Mouse (Mus musculus) intestine, embryonic 14.5 days (tissue): Measurements from ENCODE around the gene Arl16. TPM values are rescaled to one million over a fixed set of nuclear protein-coding genes. Genes with fewer than 3 reads are reported as not detected.
A peak's percentile ranks its signal among the peaks of the same experiment; 100 is the strongest.

Experiments
- ATAC-seq: fragments of 200-750 bp; cut with Nextera tagmentation; replicated peaks from 2 replicates; pipeline ENCODE4 v1.8.0; 2017; ENCODE audit warnings: low read depth, moderate number of reproducible peaks, moderate TSS enrichment, moderate library complexity; ENCODE audit not compliant: low FRiP score, low TSS enrichment
- DNase-seq: peaks from one replicate; pipeline ENCODE4 v3.0.0-alpha.2; 2018; ENCODE audit warnings: low spot score
- H3K27ac ChIP-seq: fragments of 300-500 bp; sonication (generic); 2 replicates; pipeline ENCODE4 v1.5.1; 2014; ENCODE audit warnings: low read depth, mild to moderate bottlenecking, control low read depth
- H3K27me3 ChIP-seq: fragments of 300-500 bp; sonication (generic); replicated peaks from 2 replicates; pipeline ENCODE4 v1.6.1; 2014; ENCODE audit warnings: low read length, control low read depth; ENCODE audit not compliant: control insufficient read depth, insufficient read depth
- H3K36me3 ChIP-seq: fragments of 300-500 bp; sonication (generic); 2 replicates; pipeline ENCODE4 v1.6.1; 2014; ENCODE audit warnings: low read length, control low read depth; ENCODE audit not compliant: control insufficient read depth, insufficient read depth
- H3K4me1 ChIP-seq: fragments of 300-500 bp; sonication (generic); replicated peaks from 2 replicates; pipeline ENCODE4 v1.6.1; 2014; ENCODE audit warnings: low read length, control low read depth, mixed read lengths; ENCODE audit not compliant: control insufficient read depth, insufficient read depth
- H3K4me2 ChIP-seq: fragments of 300-500 bp; sonication (generic); 2 replicates; pipeline ENCODE4 v1.6.1; 2014; ENCODE audit warnings: low read length
- H3K4me3 ChIP-seq: fragments of 300-500 bp; sonication (generic); 2 replicates; pipeline ENCODE4 v1.5.1; 2014; ENCODE audit warnings: low read depth, low read length, control low read depth, mixed read lengths
- H3K9ac ChIP-seq: fragments of 300-500 bp; sonication (generic); 2 replicates; pipeline ENCODE4 v1.6.1; 2014; ENCODE audit warnings: mild to moderate bottlenecking, low read length
- H3K9me3 ChIP-seq: fragments of 300-500 bp; sonication (generic); 2 replicates; pipeline ENCODE4 v1.6.1; 2016; ENCODE audit warnings: low read length, control low read depth; ENCODE audit not compliant: control insufficient read depth
- WGBS: fragments of 180-500 bp; shearing (Covaris S2); extraction: QIAGEN DNeasy Blood & Tissue Kit; methylation state at CpG from one replicate; pipeline ENCODE4 v1.1.7; 2014; 5-methylcytosine and 5-hydroxymethylcytosine counted together
- polyA plus RNA-seq: library from polyadenylated mRNA; unstranded; fragments of >200 nt; fragmentation: Nextera tagmentation; extraction: Ambion mirVana; gene quantifications from 2 replicates; pipeline ENCODE4 v1.2.1, GENCODE M21; 2014

The Arl16 gene
- polyA plus RNA-seq, 1 experiment from 2014 or later: 46.0 TPM

GRCm38 (mm10) chr11:120458847-120459597 lies 8.4 kb downstream of the Arl16 start:
- H3K4me3 ChIP-seq: peak overlapping the region; percentile 96
- ATAC-seq (no peak), DNase-seq (no peak)
- H3K9me3 ChIP-seq: no peaks in the 10 kb centered on the region
- peak overlapping the region; percentile 92 for H3K4me2 ChIP-seq
- H3K9ac ChIP-seq: peak overlapping the region; percentile 90
- WGBS: 68% methylated on average over 6 of the region's 6 CpGs
- peaks cover 35% of the 10 kb centered on the region for H3K36me3 ChIP-seq
- H3K27ac ChIP-seq: no peak overlapping the region
- no peaks in the 10 kb centered on the region for H3K27me3 ChIP-seq
- peaks cover 13% of the 10 kb centered on the region; the same call in 1 of the 2 replicates for H3K4me1 ChIP-seq

GRCm38 (mm10) chr11:120457772-120458751 lies 9.3 kb downstream of the Arl16 start, which contains the start of the genes Oxld1 and Ccdc137:
Oxld1 (minus strand) TSS chr11:120458068.
Ccdc137 (plus strand) TSS chr11:120458115.
- DNase-seq (peak; percentile 89), ATAC-seq (peak; percentile 80)
- Histone ChIP-seq H3K9ac (peak within 1 kb of the TSS; percentile 90), H3K4me1 (peaks cover 13% of the 10 kb centered on the region; the same call in 1 of the 2 replicates), H3K4me2 (peak within 1 kb of the TSS; percentile 92), H3K9me3 (no peaks in the 10 kb centered on the region), H3K27me3 (no peaks in the 10 kb centered on the region), H3K4me3 (peak within 1 kb of the TSS; percentile 96), H3K27ac (peak within 1 kb of the TSS; percentile 71), H3K36me3 (peaks cover 30% of the 10 kb centered on the region)
- WGBS: 3% methylated on average over 62 of the region's 62 CpGs

DNA sequence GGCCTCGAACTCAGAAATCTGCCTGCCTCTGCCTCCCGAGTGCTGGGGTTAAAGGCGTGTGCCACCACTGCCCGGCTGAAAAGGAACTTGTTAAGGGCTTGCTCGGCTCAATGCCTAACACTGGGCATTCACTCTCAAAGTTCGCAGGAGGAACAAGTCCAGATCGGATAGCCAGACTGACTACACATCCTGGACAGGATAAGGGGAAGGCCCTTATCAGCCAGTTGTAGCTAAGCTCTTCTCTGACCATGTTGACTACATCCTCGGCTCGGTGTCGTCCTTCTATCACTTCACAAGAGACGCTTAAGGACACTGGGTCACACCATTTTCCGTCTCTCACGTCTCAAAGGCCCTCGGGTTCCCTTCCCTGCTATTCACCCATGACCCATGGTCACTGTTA lies 10.0 kb downstream of the Arl16 start:
- ATAC-seq (0 out of 2 replicates have a peak, but pooled peaks have one; percentile 2), DNase-seq (no peak)
- peak overlapping the region; percentile 96 for H3K4me3 ChIP-seq

GRCm38 (mm10) chr11:120455413-120455812 lies 12.0 kb downstream of the Arl16 start:
- H3K9ac ChIP-seq: no peak overlapping the region
- no peak overlapping the region for H3K27ac ChIP-seq
- H3K4me2 ChIP-seq: no peak overlapping the region
- H3K9me3 ChIP-seq: no peaks in the 10 kb centered on the region
- H3K4me1 ChIP-seq: peaks cover 13% of the 10 kb centered on the region; the same call in 1 of the 2 replicates
- H3K4me3 ChIP-seq: no peak overlapping the region
- peaks cover 8% of the 10 kb centered on the region for H3K36me3 ChIP-seq
- WGBS: 93% methylated on average over 7 of the region's 7 CpGs
- DNase-seq (no peak), ATAC-seq (no peak)
- no peaks in the 10 kb centered on the region for H3K27me3 ChIP-seq

More for the DNA sequence above, 10.0 kb downstream of the Arl16 start:
- Histone ChIP-seq H3K9me3 (no peaks in the 10 kb centered on the region), H3K4me1 (peaks cover 13% of the 10 kb centered on the region; the same call in 1 of the 2 replicates), H3K27me3 (no peaks in the 10 kb centered on the region), H3K4me2 (peak overlapping the region; percentile 92), H3K9ac (peak overlapping the region; percentile 90), H3K36me3 (peaks cover 27% of the 10 kb centered on the region), H3K27ac (peak overlapping the region; percentile 71)
- 30% methylated on average over 14 of the region's 14 CpGs for WGBS

- peaks cover 5% of the 10 kb centered on the region for H3K36me3 ChIP-seq
- peaks cover 13% of the 10 kb centered on the region; the same call in 1 of the 2 replicates for H3K4me1 ChIP-seq
- H3K9ac ChIP-seq: no peak overlapping the region; the same call in 1 of the 2 replicates
- no peak for DNase-seq
- ATAC-seq: no peak
- H3K4me2 ChIP-seq: no peak overlapping the region
- no peaks in the 10 kb centered on the region for H3K27me3 ChIP-seq
- no peak overlapping the region for H3K27ac ChIP-seq
- no peaks in the 10 kb centered on the region for H3K9me3 ChIP-seq
- no peak overlapping the region for H3K4me3 ChIP-seq
- WGBS: 95% methylated on average over 4 of the region's 4 CpGs
Observed at GRCm38 (mm10) chr11:120454965-120455364, 12.4 kb downstream of the Arl16 start.

DNA sequence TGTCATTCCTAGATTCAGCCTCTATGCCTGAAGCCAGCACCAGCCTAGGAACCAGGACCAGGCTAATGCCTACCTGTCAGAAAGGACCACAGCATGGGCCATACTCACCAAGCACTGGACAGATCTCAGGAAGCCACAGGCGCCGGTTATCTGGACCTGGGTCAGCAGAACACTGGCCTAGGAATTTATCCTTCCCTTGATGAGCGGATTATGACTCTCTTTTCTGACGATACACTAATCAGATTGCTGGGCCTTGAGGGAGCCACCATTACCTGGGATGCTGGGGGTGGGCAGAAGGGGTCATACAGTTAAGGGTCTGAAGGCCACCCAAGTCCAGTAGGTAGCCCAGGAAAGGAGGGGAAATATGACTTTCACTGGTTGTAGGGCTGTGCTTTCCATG lies 14.1 kb downstream of the Arl16 start, which contains the start of gene Pde6g:
Pde6g (minus strand) TSS at position 195 of the 400 bp plus-strand sequence.
- 84% methylated on average over 4 of the region's 4 CpGs for WGBS
- Histone ChIP-seq H3K9ac (no peak within 1 kb of the TSS), H3K27me3 (no peaks in the 10 kb centered on the region)

GRCm38 (mm10) chr11:120452246-120452645 lies 15.2 kb downstream of the Arl16 start:
- H3K27ac ChIP-seq: no peak overlapping the region
- no peak overlapping the region for H3K4me2 ChIP-seq
- no peak overlapping the region for H3K9ac ChIP-seq
- no peaks in the 10 kb centered on the region for H3K27me3 ChIP-seq
- peaks cover 5% of the 10 kb centered on the region; the same call in 1 of the 2 replicates for H3K4me1 ChIP-seq
- H3K36me3 ChIP-seq: no peaks in the 10 kb centered on the region
- no peaks in the 10 kb centered on the region for H3K9me3 ChIP-seq
- WGBS: 53% methylated on average over 3 of the region's 3 CpGs
- DNase-seq: no peak
- no peak for ATAC-seq
- no peak overlapping the region for H3K4me3 ChIP-seq

More for the DNA sequence above, 14.1 kb downstream of the Arl16 start, which contains the start of gene Pde6g:
- Histone ChIP-seq H3K36me3 (no peaks in the 10 kb centered on the region), H3K4me1 (peaks cover 5% of the 10 kb centered on the region; the same call in 1 of the 2 replicates), H3K27ac (no peak within 1 kb of the TSS), H3K4me3 (no peak within 1 kb of the TSS), H3K4me2 (no peak within 1 kb of the TSS), H3K9me3 (no peaks in the 10 kb centered on the region)
- DNase-seq: no peak
- no peak for ATAC-seq

DNA sequence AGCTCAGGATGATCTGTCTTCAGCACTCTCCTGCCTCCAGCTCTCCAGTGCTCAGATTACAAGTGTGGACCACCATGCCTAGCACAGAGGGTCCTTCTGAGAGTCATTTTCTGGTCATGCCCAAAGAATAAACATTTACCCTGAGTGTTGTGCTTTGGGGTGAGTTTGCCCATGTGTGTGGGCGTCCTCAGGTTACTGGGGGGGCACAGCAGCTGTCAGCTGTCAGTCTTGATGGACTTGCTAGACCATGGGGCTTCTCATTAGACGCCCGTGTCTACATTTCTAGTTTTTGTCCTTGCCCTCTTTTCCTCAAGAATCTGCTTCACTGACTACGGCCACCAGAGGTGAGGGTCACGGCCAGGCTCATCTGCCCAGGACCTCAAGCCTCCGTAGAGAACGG lies 20.2 kb downstream of the Arl16 start:
- no peak for DNase-seq
- 73% methylated on average over 7 of the region's 7 CpGs for WGBS
- no peak for ATAC-seq

More for the DNA sequence above, 20.2 kb downstream of the Arl16 start:
- no peak overlapping the region for H3K4me3 ChIP-seq
- H3K27me3 ChIP-seq: no peaks in the 10 kb centered on the region
- no peak overlapping the region for H3K27ac ChIP-seq
- no peaks in the 10 kb centered on the region for H3K9me3 ChIP-seq
- no peak overlapping the region for H3K9ac ChIP-seq
- no peaks in the 10 kb centered on the region for H3K36me3 ChIP-seq
- no peaks in the 10 kb centered on the region for H3K4me1 ChIP-seq
- H3K4me2 ChIP-seq: no peak overlapping the region
